Mouse (Mus musculus): Measurements from ENCODE around the gene Rpl18a. TPM values are rescaled to one million over a fixed set of nuclear protein-coding genes. Genes with fewer than 3 reads are reported as not detected.

Rpl18a gene
- polyA plus RNA-seq, 1 experiment from 2014 or later, result 4,502 TPM

DNA sequence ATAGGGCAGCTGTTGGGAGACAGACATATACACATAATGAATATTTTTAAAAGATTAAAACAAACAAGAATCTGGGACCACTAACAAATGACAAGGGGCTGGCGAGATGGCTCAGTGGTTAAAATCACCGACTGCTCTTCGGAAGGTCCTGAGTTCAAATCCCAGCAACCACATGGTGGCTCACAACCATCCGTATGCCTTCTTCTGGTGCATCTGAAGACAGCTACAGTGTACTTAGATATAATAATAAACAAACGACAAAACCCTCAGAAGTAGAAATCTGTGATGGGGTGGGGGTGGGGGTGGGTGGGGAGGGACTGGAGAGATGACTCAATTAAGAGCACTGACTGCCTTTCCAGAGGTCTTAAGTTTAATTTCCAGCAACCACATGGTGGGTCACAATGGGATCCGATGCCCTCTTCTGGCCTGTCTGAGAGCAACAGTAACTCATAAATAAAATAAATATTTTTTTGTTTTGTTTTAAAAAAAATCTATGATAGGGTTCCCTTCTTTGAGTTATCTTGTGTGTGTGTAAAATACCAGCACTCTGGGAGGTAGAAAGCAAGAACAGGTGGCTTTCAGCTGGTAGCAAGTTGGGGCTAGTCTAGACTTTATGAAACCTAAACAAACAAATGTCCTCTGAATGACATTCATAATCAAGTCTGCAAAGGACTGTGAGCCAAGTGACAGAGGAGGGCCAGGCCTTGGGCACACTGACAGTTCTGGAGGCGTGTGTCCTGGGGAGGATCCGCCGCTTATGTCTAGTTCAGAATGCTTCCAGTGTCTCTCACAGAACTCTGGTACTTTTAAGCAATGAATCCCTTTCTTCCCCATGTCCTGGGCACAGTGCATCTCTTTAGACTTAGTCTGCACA lies 23.1 kb upstream of the Rpl18a start:
- Histone ChIP-seq H3K4me3 (no peak overlapping the region), H3K9me3 (no peaks in the 10 kb centered on the region), H3K27ac (no peak overlapping the region), H3K4me1 (no peaks in the 10 kb centered on the region), H3K4me2 (no peak overlapping the region), H3K36me3 (peaks cover 39% of the 10 kb centered on the region), H3K27me3 (no peaks in the 10 kb centered on the region), H3K9ac (no peak overlapping the region)
- WGBS, result 67% methylated on average over 9 of the region's 9 CpGs
- no peak for ATAC-seq (ENCODE audit: borderline replicate concordance, extremely low read depth, low FRiP score, low TSS enrichment)

DNA sequence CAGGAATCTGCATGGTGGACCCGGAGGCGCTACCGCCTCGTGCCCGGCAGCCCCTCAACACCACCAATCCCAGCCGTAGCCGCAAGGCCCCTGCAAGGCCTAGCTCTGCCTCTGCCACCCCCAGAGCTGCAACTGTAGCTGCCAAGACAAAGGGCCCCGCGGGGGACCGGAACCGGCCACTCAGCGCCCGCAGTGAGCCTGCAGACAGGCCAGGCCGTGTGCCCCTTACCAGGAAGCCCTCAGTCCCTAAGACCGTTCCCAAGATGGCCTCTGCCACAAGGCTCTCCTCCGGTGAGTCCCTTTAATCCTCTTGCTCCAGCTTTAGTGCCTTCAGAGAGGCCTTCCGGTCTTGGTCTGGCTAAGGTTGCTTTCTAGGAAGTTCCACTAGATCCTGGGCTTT lies 17.5 kb upstream of the Rpl18a start:
- Histone ChIP-seq H3K27me3 (no peaks in the 10 kb centered on the region), H3K4me3 (no peak overlapping the region), H3K9me3 (no peaks in the 10 kb centered on the region), H3K4me2 (no peak overlapping the region), H3K9ac (no peak overlapping the region), H3K36me3 (peaks cover 84% of the 10 kb centered on the region), H3K4me1 (no peaks in the 10 kb centered on the region), H3K27ac (no peak overlapping the region)
- 90% methylated on average over 17 of the region's 17 CpGs for WGBS
- no peak for ATAC-seq (ENCODE audit: borderline replicate concordance, extremely low read depth, low FRiP score, low TSS enrichment)

- Histone ChIP-seq H3K27me3 (no peaks in the 10 kb centered on the region), H3K4me2 (no peak overlapping the region), H3K9me3 (no peaks in the 10 kb centered on the region), H3K27ac (no peak overlapping the region), H3K36me3 (peaks cover 77% of the 10 kb centered on the region), H3K9ac (no peak overlapping the region), H3K4me1 (no peaks in the 10 kb centered on the region), H3K4me3 (no peak overlapping the region)
- WGBS, result 89% methylated on average over 26 of the region's 26 CpGs
- ATAC-seq (ENCODE audit: borderline replicate concordance, extremely low read depth, low FRiP score, low TSS enrichment), result no peak
Observed at GRCm38 (mm10) chr8:70913523-70913922, 16.3 kb upstream of the Rpl18a start.

DNA sequence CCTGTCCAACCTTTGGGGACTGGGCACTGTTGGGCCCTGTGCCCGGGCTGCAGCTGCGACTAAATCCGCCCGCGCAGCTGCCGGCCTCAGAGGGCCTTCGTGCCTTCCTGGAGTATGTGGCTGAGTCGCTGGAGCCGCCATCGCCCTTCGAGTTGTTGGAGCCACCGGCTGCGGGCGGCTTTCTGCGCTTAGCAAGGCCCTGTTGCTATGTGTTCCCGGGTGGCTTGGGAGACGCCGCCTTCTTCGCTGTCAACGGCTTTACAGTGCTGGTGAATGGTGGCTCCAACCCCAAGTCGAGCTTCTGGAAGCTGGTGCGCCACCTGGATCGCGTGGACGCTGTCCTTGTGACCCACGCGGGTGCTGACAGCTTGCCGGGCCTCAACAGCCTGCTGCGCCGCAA lies 15.7 kb upstream of the Rpl18a start:
- no peak overlapping the region for H3K4me3 ChIP-seq
- ATAC-seq (ENCODE audit: borderline replicate concordance, extremely low read depth, low FRiP score, low TSS enrichment), result no peak
- no peaks in the 10 kb centered on the region for H3K27me3 ChIP-seq
- no peaks in the 10 kb centered on the region for H3K9me3 ChIP-seq
- H3K4me2 ChIP-seq, result no peak overlapping the region
- H3K9ac ChIP-seq, result no peak overlapping the region
- H3K4me1 ChIP-seq, result no peaks in the 10 kb centered on the region
- H3K27ac ChIP-seq, result no peak overlapping the region
- H3K36me3 ChIP-seq, result peaks cover 72% of the 10 kb centered on the region
- 92% methylated on average over 30 of the region's 30 CpGs for WGBS

GRCm38 (mm10) chr8:70911596-70911995 lies 14.4 kb upstream of the Rpl18a start:
- 77% methylated on average over 5 of the region's 5 CpGs for WGBS
- Histone ChIP-seq H3K36me3 (peaks cover 58% of the 10 kb centered on the region), H3K9ac (no peak overlapping the region), H3K4me3 (no peak overlapping the region), H3K4me2 (no peak overlapping the region), H3K9me3 (no peaks in the 10 kb centered on the region), H3K27me3 (no peaks in the 10 kb centered on the region), H3K4me1 (peaks cover 6% of the 10 kb centered on the region), H3K27ac (no peak overlapping the region)
- no peak for ATAC-seq (ENCODE audit: borderline replicate concordance, extremely low read depth, low FRiP score, low TSS enrichment)

GRCm38 (mm10) chr8:70907518-70907917 lies 10.3 kb upstream of the Rpl18a start:
- 81% methylated on average over 2 of the region's 2 CpGs for WGBS
- Histone ChIP-seq H3K9me3 (no peaks in the 10 kb centered on the region), H3K4me2 (no peak overlapping the region), H3K4me1 (peaks cover 16% of the 10 kb centered on the region), H3K27me3 (no peaks in the 10 kb centered on the region), H3K9ac (no peak overlapping the region), H3K4me3 (no peak overlapping the region), H3K27ac (no peak overlapping the region), H3K36me3 (peaks cover 18% of the 10 kb centered on the region)
- ATAC-seq (ENCODE audit: borderline replicate concordance, extremely low read depth, low FRiP score, low TSS enrichment), result no peak

GRCm38 (mm10) chr8:70905831-70906736 lies 8.9 kb upstream of the Rpl18a start, which contains the start of gene Map1s:
Gene Map1s (plus strand): TSS chr8:70905932.
- WGBS, result under 1% methylated on average over 86 of the region's 86 CpGs

GRCm38 (mm10) chr8:70905463-70905830 lies 8.2 kb upstream of the Rpl18a start:
- peak; percentile 2; the same call in 1 of the 2 replicates for ATAC-seq (ENCODE audit: borderline replicate concordance, extremely low read depth, low FRiP score, low TSS enrichment)
- Histone ChIP-seq H3K4me1 (peaks cover 16% of the 10 kb centered on the region), H3K9me3 (no peaks in the 10 kb centered on the region), H3K9ac (peak overlapping the region; percentile 75), H3K27ac (peak overlapping the region; percentile 94), H3K27me3 (no peaks in the 10 kb centered on the region), H3K4me2 (peak overlapping the region; percentile 89), H3K4me3 (peak overlapping the region; percentile 78), H3K36me3 (no peaks in the 10 kb centered on the region)
- WGBS, result 12% methylated on average over 8 of the region's 8 CpGs

More at GRCm38 (mm10) chr8:70905831-70906736, 8.9 kb upstream of the Rpl18a start, which contains the start of gene Map1s:
- H3K36me3 ChIP-seq, result peaks cover 5% of the 10 kb centered on the region
- peaks cover 16% of the 10 kb centered on the region for H3K4me1 ChIP-seq
- ATAC-seq (ENCODE audit: borderline replicate concordance, extremely low read depth, low FRiP score, low TSS enrichment), result peak; percentile 90
- no peaks in the 10 kb centered on the region for H3K27me3 ChIP-seq
- H3K4me3 ChIP-seq, result peak within 1 kb of the TSS; percentile 78
- no peaks in the 10 kb centered on the region for H3K9me3 ChIP-seq
- peak within 1 kb of the TSS; percentile 75 for H3K9ac ChIP-seq
- H3K4me2 ChIP-seq, result peak within 1 kb of the TSS; percentile 89
- H3K27ac ChIP-seq, result peak within 1 kb of the TSS; percentile 94

GRCm38 (mm10) chr8:70904532-70904931 lies 7.3 kb upstream of the Rpl18a start:
- 34% methylated on average over 4 of the region's 4 CpGs for WGBS
- Histone ChIP-seq H3K27ac (peak overlapping the region; percentile 94), H3K27me3 (no peaks in the 10 kb centered on the region), H3K36me3 (no peaks in the 10 kb centered on the region), H3K9ac (no peak overlapping the region), H3K4me3 (no peak overlapping the region), H3K4me2 (no peak overlapping the region), H3K4me1 (peaks cover 16% of the 10 kb centered on the region), H3K9me3 (no peaks in the 10 kb centered on the region)
- ATAC-seq (ENCODE audit: borderline replicate concordance, extremely low read depth, low FRiP score, low TSS enrichment), result no peak

DNA sequence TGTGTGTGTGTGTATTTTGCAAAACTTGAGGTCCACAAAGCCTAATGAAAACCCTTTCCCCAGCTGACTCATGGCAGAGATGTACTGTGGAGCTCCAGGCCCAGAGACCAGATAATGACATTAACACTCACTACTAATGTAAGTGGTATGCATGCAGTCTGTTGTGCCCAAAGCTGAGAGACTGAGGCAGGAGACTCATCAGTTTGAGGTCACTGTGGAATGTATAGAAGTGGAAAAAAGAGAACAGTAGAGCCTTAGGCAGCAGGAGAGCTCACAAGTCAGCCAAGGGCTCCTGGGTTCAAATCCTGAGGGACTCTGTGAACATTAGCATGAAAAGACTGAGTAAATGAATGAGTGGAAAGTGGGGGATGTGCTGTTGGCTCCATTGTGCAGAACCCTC lies 6.4 kb upstream of the Rpl18a start:
- Histone ChIP-seq H3K4me3 (no peak overlapping the region), H3K9me3 (no peaks in the 10 kb centered on the region), H3K36me3 (no peaks in the 10 kb centered on the region), H3K27me3 (no peaks in the 10 kb centered on the region), H3K4me1 (peaks cover 16% of the 10 kb centered on the region), H3K9ac (no peak overlapping the region), H3K4me2 (no peak overlapping the region), H3K27ac (no peak overlapping the region)
- no peak for ATAC-seq (ENCODE audit: borderline replicate concordance, extremely low read depth, low FRiP score, low TSS enrichment)

DNA sequence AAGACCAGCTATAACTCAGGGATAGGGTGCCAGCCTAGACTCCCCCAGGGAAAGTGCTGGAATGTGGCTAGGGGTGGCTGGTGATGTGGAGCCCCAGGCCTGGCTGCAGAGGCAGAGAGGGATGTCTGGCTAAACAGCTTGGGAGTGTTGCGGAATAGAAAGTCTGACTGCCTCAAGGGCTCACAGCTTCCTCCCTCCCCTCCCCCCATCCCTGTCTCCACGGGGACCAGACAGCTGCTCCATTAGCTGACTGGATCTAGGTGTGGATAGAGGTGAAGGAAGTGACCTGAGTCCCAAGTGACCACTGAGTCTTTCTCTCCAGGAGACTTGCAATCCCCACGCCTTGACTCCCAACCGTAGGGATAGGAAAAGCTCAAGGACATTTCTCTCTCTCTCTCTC lies 5.9 kb upstream of the Rpl18a start:
- WGBS, result 28% methylated on average over 4 of the region's 4 CpGs

DNA sequence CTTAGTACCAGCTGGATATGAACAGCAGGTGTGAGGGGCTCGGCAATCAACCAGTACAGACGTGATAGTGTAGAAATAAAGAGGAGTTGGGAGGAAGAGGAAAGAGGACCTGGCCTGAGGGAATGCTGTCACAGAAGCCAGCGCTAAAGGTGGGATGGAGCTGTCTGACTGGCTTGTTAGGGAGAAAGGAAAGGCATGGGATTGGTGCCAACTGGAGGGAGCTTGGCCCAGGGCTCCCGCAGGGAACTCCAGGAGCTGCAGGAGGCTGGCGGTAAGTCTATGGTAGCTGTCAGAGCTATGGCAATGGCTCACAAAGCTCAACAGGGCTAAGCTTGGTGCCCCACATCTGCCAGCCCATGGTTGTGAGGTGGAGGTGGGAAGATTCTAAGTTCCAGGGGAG lies 5.0 kb upstream of the Rpl18a start:
- Histone ChIP-seq H3K9ac (no peak overlapping the region), H3K4me2 (no peak overlapping the region)
- no peak for ATAC-seq (ENCODE audit: borderline replicate concordance, extremely low read depth, low FRiP score, low TSS enrichment)

More for the DNA sequence above, 5.9 kb upstream of the Rpl18a start:
- Histone ChIP-seq H3K4me3 (no peak overlapping the region), H3K4me2 (no peak overlapping the region), H3K27ac (no peak overlapping the region), H3K4me1 (peaks cover 20% of the 10 kb centered on the region), H3K9me3 (no peaks in the 10 kb centered on the region), H3K36me3 (no peaks in the 10 kb centered on the region), H3K9ac (no peak overlapping the region), H3K27me3 (no peaks in the 10 kb centered on the region)
- ATAC-seq (ENCODE audit: borderline replicate concordance, extremely low read depth, low FRiP score, low TSS enrichment), result no peak

More for the DNA sequence above, 5.0 kb upstream of the Rpl18a start:
- Histone ChIP-seq H3K9me3 (no peaks in the 10 kb centered on the region), H3K4me1 (peaks cover 20% of the 10 kb centered on the region), H3K27ac (no peak overlapping the region), H3K36me3 (no peaks in the 10 kb centered on the region), H3K4me3 (no peak overlapping the region), H3K27me3 (no peaks in the 10 kb centered on the region)
- 25% methylated on average over 5 of the region's 5 CpGs for WGBS

Measured in lung, embryonic 15.5 days (tissue).